Mouse (Mus musculus): ENCODE results near the gene Hoxa6. TPM values are rescaled to one million over a fixed set of nuclear protein-coding genes. Genes with fewer than 3 reads are reported as not detected.

The Hoxa6 gene
- total RNA-seq, 1 experiment from 2014 or later: not detected

DNA sequence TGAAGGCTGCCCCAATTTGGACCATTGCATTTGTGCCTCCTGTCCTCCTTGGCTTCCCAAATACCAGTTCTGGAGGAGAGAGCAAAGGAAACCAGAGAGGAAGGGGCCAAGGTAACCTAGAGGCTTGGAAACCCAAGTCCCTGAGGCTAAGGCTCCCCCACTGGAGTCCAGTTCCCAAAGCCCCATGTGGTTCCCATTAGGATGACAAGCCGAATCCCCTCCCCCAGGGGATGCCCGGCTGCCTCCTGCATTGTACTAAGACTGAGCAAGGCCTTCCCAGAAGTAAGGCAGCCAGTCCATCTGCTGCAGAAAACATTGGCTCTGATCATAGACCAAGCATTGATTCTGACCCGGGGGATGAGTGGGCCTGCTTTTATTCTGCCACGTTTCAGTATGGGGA lies 37.2 kb downstream of the Hoxa6 start:
- no peak for ATAC-seq (ENCODE audit: extremely low read depth, insufficient number of reproducible peaks, low FRiP score, poor library complexity, severe bottlenecking)

DNA sequence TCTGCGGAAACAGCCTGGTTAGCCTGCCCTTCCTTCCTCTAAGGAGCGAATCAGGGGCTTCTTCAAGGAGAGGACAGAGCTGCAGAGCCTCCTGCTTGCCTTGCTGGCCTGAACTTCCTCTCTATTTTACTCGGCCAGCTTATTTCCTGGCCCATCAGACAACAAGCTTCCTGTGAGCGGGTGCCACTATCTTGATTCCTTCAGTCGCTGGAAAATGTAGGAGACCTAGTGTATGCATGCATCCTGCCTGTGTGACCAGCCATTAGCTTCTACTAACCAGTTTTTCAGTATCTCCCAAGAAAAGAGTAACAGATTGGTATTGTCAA lies 37.7 kb downstream of the Hoxa6 start:
- ATAC-seq (ENCODE audit: extremely low read depth, insufficient number of reproducible peaks, low FRiP score, poor library complexity, severe bottlenecking): no peak

DNA sequence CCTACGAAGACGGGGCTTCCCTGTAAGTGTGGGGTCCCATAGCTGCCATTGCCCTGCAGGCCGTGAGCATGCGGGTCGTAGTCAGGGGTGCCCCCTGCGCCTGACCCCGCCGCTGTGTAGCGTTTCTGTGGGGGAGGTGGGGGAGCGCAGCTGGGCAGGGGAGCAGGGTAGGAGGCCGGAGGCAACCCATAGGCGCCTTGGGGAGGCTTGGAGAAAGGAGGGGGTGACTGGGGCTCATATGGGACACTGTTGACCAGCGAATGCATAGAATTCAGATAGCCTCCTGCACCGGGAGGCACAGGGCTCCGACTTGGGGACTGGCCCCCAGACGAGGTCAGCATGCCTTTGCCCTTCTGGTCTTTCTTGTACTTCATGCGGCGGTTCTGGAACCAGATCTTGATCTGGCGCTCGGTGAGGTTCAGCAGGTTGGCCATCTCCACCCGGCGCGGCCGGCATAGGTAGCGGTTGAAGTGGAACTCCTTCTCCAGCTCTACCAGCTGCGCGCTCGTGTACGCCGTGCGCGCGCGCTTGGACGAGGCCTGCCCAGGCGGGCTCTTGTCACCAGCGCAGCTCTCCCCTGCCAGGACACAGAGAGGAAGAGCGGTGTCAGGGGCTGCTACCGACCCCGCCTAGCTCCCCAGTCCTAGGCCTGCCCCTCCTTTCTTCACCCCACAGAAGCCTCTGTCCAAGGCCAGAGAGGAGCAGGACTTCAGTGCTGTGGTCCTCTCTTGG lies 38.2 kb downstream of the Hoxa6 start:
- ATAC-seq (ENCODE audit: extremely low read depth, insufficient number of reproducible peaks, low FRiP score, poor library complexity, severe bottlenecking): no peak

GRCm38 (mm10) chr6:52169499-52170165 lies 38.9 kb downstream of the Hoxa6 start:
- no peak for ATAC-seq (ENCODE audit: extremely low read depth, insufficient number of reproducible peaks, low FRiP score, poor library complexity, severe bottlenecking)

GRCm38 (mm10) chr6:52168191-52169055 lies 40.1 kb downstream of the Hoxa6 start:
- ATAC-seq (ENCODE audit: extremely low read depth, insufficient number of reproducible peaks, low FRiP score, poor library complexity, severe bottlenecking): no peak

- ATAC-seq (ENCODE audit: extremely low read depth, insufficient number of reproducible peaks, low FRiP score, poor library complexity, severe bottlenecking): no peak
These were observed 40.8 kb downstream of the Hoxa6 start for GRCm38 (mm10) chr6:52167736-52168161.

GRCm38 (mm10) chr6:52167176-52167575 lies 41.3 kb downstream of the Hoxa6 start:
- ATAC-seq (ENCODE audit: extremely low read depth, insufficient number of reproducible peaks, low FRiP score, poor library complexity, severe bottlenecking): no peak

- ATAC-seq (ENCODE audit: extremely low read depth, insufficient number of reproducible peaks, low FRiP score, poor library complexity, severe bottlenecking): no peak
These were observed 42.0 kb downstream of the Hoxa6 start for GRCm38 (mm10) chr6:52166431-52167077.

DNA sequence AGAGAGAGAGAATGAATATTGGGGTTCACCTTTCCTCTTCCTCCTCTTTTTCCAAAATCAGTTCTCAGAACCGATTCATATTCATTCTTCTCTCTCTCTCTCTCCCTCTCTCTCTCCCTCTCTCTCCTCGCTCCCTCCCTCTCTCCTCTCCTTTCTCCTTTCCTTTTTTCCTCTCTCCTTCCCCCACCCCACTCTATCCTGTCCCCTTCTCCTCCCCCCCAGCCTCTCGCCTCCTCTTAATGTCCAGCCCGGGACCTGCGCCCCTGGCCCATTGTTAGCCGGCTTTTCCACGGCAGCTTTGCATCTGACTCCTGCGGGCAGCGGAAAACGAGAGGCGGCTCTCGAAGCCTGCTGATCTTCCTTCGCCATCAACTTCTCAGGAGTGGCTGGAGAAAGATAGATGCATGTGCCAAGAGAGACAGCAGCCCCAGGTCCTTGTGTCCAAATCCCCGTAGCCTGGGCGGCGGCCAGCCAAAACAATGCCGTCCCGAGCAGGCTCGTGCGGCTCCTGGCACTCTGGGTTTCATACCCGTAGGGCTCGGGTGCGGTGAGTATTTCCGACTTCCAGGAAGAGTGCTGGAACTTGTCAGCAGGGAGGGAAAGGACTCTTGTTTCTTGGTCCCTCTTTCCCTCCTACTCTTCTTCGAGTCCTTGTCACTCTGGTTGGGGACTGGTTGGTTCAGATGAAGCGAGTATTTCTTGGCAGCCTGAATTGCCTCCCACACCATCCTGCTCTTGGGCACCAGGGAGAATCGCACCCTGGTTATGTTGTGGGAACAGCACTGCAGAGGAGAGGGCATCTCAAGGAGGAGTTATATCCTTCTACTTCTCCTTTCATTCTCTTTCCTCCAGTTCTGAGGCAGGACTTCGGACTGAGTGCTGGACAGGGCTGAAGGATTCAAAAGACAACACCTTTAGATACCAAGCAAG lies 42.8 kb downstream of the Hoxa6 start:
- ATAC-seq (ENCODE audit: extremely low read depth, insufficient number of reproducible peaks, low FRiP score, poor library complexity, severe bottlenecking): no peak

GRCm38 (mm10) chr6:52164626-52165440 lies 43.7 kb downstream of the Hoxa6 start, which contains the start of gene Hoxa2:
Hoxa2 (minus strand) TSS chr6:52164831.
- ATAC-seq (ENCODE audit: extremely low read depth, insufficient number of reproducible peaks, low FRiP score, poor library complexity, severe bottlenecking): no peak

GRCm38 (mm10) chr6:52164051-52164625 lies 44.4 kb downstream of the Hoxa6 start:
- no peak for ATAC-seq (ENCODE audit: extremely low read depth, insufficient number of reproducible peaks, low FRiP score, poor library complexity, severe bottlenecking)

- ATAC-seq (ENCODE audit: extremely low read depth, insufficient number of reproducible peaks, low FRiP score, poor library complexity, severe bottlenecking): no peak
These were observed 45.0 kb downstream of the Hoxa6 start for GRCm38 (mm10) chr6:52163366-52164031.

DNA sequence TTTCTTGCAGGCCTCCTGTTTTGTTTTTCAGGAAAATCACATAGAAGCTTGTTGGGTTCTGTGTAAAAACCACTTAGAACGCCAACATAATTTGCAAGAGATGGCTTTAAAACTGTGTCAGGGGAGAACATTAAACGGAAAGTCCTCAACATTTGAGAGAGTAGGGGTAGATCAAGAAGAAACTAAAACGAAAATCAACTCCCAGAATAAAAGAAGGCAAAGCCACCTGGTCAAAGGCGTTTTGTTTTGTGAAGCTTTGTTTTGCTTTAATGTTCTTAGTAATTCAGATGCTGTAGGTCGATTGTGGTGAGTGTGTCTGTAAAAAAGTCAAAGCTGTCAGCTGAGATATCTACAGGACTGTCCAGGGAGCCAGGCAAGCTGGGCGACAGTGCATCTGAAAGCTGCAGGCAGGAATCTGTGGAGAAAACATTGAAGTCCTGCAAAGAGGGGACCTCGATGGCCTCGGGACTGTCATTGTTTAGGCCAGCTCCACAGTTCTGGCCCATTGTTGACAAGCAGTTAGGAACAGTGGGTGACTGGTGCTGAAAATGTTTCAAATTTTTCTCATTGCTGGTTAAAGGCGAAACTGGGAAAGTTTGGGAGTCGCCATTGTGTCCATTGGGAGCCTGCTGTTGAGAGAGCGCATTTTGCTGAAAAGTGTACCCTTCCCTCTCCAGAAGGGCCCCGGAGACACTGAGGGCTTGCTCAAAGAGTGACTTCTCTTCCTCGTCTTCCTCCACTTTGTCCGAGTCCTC lies 45.7 kb downstream of the Hoxa6 start:
- ATAC-seq (ENCODE audit: extremely low read depth, insufficient number of reproducible peaks, low FRiP score, poor library complexity, severe bottlenecking): no peak

DNA sequence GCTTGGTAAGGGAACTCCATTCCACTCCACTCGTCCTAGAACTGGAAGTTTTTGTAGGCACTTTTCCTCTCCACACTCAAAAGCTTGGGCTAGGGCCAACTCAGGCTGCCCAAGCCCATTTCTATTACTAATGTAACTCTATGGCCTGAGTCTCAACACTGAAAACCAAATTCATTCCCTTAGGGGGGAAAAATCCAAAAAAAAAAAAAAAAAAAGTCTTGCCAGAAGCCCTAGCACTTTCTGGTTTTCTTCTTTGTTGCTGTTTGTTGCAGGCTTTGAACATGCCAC lies 46.5 kb downstream of the Hoxa6 start:
- no peak for ATAC-seq (ENCODE audit: extremely low read depth, insufficient number of reproducible peaks, low FRiP score, poor library complexity, severe bottlenecking)

GRCm38 (mm10) chr6:52161336-52162092 lies 47.0 kb downstream of the Hoxa6 start:
- ATAC-seq (ENCODE audit: extremely low read depth, insufficient number of reproducible peaks, low FRiP score, poor library complexity, severe bottlenecking): no peak
